Mouse (Mus musculus): Measurements from ENCODE around the gene Lrrn4cl. TPM values are rescaled to one million over a fixed set of nuclear protein-coding genes. Genes with fewer than 3 reads are reported as not detected.

The Lrrn4cl gene
- 0.32 to 0.75 TPM (median 0.51 TPM) in 4 replicates for total RNA-seq (2023)

GRCm38 (mm10) chr19:8850402-8850901 lies at the start of gene Lrrn4cl:
Lrrn4cl (plus strand) TSS chr19:8850768.

GRCm38 (mm10) chr19:8802130-8802821 lies 48.3 kb upstream of the Lrrn4cl start, which contains the start of gene Zbtb3:
Zbtb3 (plus strand) TSS chr19:8802555.

DNA sequence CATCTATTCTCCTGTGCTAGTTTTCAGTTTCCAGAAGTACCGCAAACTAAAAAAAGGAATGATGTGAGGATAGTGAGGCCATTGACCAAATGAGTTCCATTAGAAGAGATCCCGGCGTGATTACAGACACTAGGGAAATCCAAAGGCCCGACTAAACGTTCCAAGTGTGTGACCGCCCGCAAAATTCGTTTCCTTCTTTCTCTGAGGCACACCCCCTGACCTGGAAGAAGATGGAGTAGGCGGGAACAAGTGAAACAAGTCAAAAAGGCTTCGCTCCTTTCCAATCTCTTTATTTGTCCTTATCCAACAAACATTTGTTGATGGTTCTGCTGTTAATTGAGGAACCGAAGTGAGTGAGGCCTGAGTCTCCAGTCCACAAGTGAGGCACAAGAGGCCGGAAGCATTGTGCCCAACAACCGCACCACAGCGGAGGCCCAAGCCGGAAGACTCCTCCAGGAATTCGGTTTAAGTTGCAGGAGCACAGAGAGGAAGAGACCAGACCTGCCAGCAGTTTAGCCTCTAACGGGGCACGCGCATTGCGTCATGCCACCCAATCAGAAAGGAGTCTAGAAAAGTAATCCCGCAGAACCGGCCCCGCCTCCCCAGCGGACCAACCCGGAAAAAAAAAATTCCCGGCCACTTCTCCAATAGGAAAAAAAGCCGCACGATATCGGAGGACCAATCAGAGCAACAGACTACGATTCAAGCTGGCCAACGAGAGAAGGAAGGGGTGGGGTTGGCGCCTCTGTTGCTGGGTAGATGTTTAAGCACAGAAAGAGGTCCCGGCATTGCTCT lies 31.6 kb upstream of the Lrrn4cl start, which contains the start of gene Ttc9c:
TSS of gene Ttc9c (minus strand) at position 533 of the 795 bp plus-strand sequence.

DNA sequence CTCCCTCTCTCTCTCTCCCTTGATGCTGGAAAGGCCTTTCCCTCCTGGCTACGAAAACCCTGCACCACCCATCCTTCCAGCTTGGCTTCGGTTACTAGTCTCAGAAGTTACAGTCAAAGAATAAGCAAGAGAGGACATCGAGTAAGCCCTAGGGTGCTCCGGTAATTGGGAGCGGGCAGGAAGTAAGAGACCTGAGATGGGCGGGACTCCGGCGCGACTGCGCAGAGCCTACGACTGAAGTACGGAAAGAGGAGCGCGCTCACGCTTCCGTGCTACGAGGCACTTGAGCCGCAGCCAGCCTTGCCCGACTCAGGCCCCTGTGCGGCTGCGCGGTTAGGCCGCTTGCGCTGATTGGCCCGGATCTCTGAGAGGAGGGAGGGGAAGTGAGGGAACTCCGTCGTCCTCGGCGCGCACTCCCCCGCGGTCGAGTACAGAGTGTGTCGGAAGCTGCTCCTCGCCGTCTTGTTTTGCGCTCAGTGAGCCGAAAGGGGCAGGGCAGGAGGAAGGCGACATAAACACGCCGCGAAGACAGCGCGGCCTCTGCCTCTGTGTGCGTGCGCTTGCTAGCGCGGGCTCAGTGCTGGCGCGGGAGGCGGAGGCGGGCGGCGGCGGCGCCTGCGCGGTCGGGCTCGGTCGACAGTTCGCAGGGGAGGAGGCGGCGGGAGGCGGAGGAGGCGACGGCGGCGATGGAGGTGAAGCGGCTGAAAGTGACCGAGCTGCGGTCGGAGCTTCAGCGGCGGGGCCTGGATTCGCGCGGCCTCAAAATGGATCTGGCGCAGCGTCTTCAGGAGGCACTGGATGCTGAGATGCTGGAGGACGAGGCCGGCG lies 30.8 kb upstream of the Lrrn4cl start, which contains the start of gene Hnrnpul2:
TSS of gene Hnrnpul2 (plus strand) at position 415 of the 828 bp plus-strand sequence.

DNA sequence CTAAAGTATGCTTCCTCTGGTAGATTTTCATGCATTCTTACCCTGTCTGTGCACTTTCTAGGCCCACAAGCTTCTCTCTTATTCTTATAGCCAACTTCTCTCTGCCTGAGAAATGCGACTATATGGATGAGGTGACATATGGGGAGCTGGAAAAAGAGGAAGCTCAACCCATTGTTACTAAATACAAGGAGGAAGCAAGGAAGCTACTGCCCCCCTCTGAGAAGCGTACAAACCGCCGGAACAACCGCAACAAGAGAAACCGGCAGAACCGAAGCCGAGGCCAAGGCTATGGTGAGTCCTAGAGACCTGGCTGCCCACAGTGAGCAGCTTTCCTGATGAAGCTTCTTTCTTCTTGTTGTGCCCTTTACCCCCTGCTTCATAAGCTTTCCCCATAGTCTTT lies 20.9 kb upstream of the Lrrn4cl start, which contains the start of gene AC129217.1:
TSS of gene AC129217.1 (plus strand) at position 114 of the 400 bp plus-strand sequence.

GRCm38 (mm10) chr19:8837251-8837791 lies 13.2 kb upstream of the Lrrn4cl start, which contains the start of gene Bscl2:
Bscl2 (plus strand) TSS chr19:8837467.

GRCm38 (mm10) chr19:8839103-8839907 lies 11.3 kb upstream of the Lrrn4cl start, which contains the start of gene Gng3:
Gng3 (minus strand) TSS chr19:8839194.

DNA sequence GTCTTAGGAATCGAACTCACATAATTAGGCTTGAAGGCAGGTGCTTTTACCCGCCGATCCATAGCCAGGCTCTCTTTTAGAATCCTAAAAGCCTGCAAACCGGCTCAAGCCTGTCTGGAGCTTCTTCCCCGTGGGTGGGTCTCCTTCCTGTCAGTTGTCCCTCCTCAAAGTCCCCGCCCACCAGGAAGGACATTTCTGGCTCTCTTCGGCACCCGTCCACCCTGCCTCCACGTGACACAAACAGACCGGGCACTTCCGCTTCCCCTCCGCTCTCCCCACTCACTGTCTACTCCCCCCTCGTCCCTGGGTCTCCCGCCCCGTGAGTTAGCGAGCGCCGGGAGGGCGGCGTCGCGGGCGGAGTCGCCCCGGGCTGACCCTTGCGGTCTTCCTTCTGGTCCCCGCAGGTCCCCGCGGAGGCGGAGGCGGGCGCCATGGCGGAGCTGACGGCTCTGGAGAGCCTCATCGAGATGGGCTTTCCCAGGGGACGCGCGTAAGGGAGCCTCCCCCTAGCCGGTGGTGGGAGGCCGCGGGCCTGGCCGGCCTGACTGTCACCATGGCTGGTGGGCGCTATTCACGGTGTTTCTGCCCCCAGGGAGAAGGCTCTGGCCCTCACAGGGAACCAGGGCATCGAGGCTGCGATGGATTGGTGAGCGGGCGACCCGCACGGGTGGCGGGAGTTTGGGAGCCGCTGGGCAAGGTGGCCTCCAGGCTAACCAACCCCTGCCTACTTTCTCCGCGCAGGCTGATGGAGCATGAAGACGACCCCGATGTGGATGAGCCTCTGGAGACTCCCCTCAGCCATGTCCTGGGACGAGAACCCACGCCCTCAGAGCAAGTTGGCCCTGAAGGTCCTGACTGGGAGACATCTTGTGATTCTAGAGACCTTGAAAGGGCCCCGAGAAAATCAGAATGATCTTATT lies 21.0 kb downstream of the Lrrn4cl start, which contains the start of gene Ubxn1:
TSS of gene Ubxn1 (plus strand) at position 230 of the 920 bp plus-strand sequence.

GRCm38 (mm10) chr19:8880311-8881033 lies 29.9 kb downstream of the Lrrn4cl start, which contains the start of gene Uqcc3:
Uqcc3 (minus strand) TSS chr19:8880923.

GRCm38 (mm10) chr19:8883616-8884015 lies 33.0 kb downstream of the Lrrn4cl start, which contains the start of the genes Lbhd1 and Gm49403:
Lbhd1 (plus strand) TSS chr19:8883732.
Gm49403 (plus strand) TSS chr19:8883930.

GRCm38 (mm10) chr19:8888511-8889385 lies 38.2 kb downstream of the Lrrn4cl start, which contains the start of the genes 1810009A15Rik and Gm49416:
1810009A15Rik (plus strand) TSS chr19:8888853.
Gm49416 (plus strand) TSS chr19:8888926.

DNA sequence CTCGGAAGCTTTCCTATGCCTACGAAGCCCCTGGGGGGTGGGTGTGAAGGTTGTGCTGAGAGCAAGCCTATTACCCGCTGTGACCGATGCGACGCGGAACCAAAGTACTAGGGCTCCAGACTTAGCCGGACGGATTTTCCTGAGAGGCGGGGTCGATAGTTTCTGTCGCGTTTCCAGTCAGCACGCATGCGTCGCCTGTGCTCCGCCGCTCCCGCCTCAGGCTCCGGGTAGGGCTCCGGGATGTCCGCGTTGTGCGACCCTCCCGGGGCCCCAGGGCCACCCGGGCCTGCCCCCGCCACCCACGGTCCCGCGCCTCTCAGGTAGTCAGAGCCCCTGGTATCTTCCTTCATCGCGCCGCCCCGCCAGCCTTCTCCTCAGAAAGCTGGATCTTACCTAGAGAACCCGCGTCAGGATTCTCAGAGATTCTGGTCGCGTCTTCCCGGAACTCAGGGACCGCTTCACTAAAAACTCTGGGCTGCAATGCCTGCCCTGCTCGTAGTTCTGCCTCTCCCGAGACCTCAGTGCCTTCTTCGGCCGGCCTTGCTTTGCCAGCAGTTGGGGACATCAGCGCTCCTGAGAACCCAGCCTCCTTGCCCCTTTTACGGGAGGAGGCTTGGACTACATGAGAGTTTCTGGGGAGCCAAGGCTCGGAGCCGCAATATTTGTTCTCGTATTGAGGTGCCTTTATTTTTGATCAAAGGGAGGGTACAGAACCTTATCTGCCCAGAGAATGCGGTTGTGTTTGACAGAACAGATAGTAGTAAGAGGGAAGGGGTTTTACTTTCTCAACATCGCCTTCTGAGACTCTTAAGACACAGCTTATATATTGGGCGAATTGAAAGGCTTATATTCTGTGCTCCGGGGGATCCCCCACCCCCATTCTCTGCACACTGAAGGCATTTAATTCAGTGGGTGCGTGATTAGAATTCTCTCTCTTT lies 42.5 kb downstream of the Lrrn4cl start, which contains the start of gene Ints5:
TSS of gene Ints5 (plus strand) at position 177 of the 938 bp plus-strand sequence.

GRCm38 (mm10) chr19:8897865-8898495 lies 47.4 kb downstream of the Lrrn4cl start, which contains the start of gene Ganab:
Ganab (plus strand) TSS chr19:8898071.

Measured in B cell, adult 62 days (primary cell).